Mouse (Mus musculus): ENCODE measurements around the gene Ubap2l.

The Ubap2l gene

GRCm38 (mm10) chr3:90067851-90068250 is 15.4 kb upstream of the Ubap2l start:
- DNase-seq (ENCODE audit: low read depth, low spot score) = no peak

GRCm38 (mm10) chr3:90065553-90065952 is 13.1 kb upstream of the Ubap2l start:
- DNase-seq (ENCODE audit: low read depth, low spot score) = peak; percentile 60

- no peak for DNase-seq (ENCODE audit: low read depth, low spot score)
These were observed 12.0 kb upstream of the Ubap2l start for GRCm38 (mm10) chr3:90064383-90064782.

GRCm38 (mm10) chr3:90062539-90062938 is 10.1 kb upstream of the Ubap2l start:
- no peak for DNase-seq (ENCODE audit: low read depth, low spot score)

- no peak for DNase-seq (ENCODE audit: low read depth, low spot score)
These were observed 9.1 kb upstream of the Ubap2l start for GRCm38 (mm10) chr3:90061549-90061948.

- DNase-seq (ENCODE audit: low read depth, low spot score) = peak; percentile 82
These were observed 732 bp downstream of the Ubap2l start, which contains the start of gene 4933434E20Rik for GRCm38 (mm10) chr3:90051441-90052350. 4933434E20Rik (plus strand) TSS chr3:90051636.

- no peak for DNase-seq (ENCODE audit: low read depth, low spot score)
These were observed 2.7 kb downstream of the Ubap2l start for GRCm38 (mm10) chr3:90049691-90050090.

GRCm38 (mm10) chr3:90036263-90036662 is 16.2 kb downstream of the Ubap2l start:
- DNase-seq (ENCODE audit: low read depth, low spot score) = no peak

GRCm38 (mm10) chr3:90034653-90035052 is 17.8 kb downstream of the Ubap2l start:
- no peak for DNase-seq (ENCODE audit: low read depth, low spot score)

GRCm38 (mm10) chr3:90016626-90017025 is 35.8 kb downstream of the Ubap2l start:
- no peak for DNase-seq (ENCODE audit: low read depth, low spot score)

- DNase-seq (ENCODE audit: low read depth, low spot score) = no peak
These were observed 42.1 kb downstream of the Ubap2l start for GRCm38 (mm10) chr3:90010291-90010690.

GRCm38 (mm10) chr3:90004091-90004796 is 48.2 kb downstream of the Ubap2l start:
- DNase-seq (ENCODE audit: low read depth, low spot score) = no peak

- no peak for DNase-seq (ENCODE audit: low read depth, low spot score)
These were observed 52.6 kb downstream of the Ubap2l start for GRCm38 (mm10) chr3:89999830-90000229.

- DNase-seq (ENCODE audit: low read depth, low spot score) = no peak
These were observed 53.3 kb downstream of the Ubap2l start for GRCm38 (mm10) chr3:89999090-89999489.

- DNase-seq (ENCODE audit: low read depth, low spot score) = peak; percentile 95
These were observed 53.8 kb downstream of the Ubap2l start, which contains the start of gene Hax1 for GRCm38 (mm10) chr3:89998612-89999054. Hax1 (minus strand) TSS chr3:89998780.

GRCm38 (mm10) chr3:89997791-89998495 is 54.5 kb downstream of the Ubap2l start:
- peak; percentile 59 for DNase-seq (ENCODE audit: low read depth, low spot score)

- DNase-seq (ENCODE audit: low read depth, low spot score) = no peak
These were observed 57.5 kb downstream of the Ubap2l start for GRCm38 (mm10) chr3:89994807-89995515.

GRCm38 (mm10) chr3:89987822-89988221 is 64.6 kb downstream of the Ubap2l start:
- no peak for DNase-seq (ENCODE audit: low read depth, low spot score)

- DNase-seq (ENCODE audit: low read depth, low spot score) = no peak
These were observed 65.2 kb downstream of the Ubap2l start for GRCm38 (mm10) chr3:89987211-89987610.

GRCm38 (mm10) chr3:89982426-89982825 is 70.0 kb downstream of the Ubap2l start:
- DNase-seq (ENCODE audit: low read depth, low spot score) = no peak

GRCm38 (mm10) chr3:89976859-89977258 is 75.6 kb downstream of the Ubap2l start:
- no peak for DNase-seq (ENCODE audit: low read depth, low spot score)
